Mouse (Mus musculus): ENCODE results near the gene Tnni3k. TPM values are rescaled to one million over a fixed set of nuclear protein-coding genes. Genes with fewer than 3 reads are reported as not detected.

The Tnni3k gene
- total RNA-seq (2023), result not detected

DNA sequence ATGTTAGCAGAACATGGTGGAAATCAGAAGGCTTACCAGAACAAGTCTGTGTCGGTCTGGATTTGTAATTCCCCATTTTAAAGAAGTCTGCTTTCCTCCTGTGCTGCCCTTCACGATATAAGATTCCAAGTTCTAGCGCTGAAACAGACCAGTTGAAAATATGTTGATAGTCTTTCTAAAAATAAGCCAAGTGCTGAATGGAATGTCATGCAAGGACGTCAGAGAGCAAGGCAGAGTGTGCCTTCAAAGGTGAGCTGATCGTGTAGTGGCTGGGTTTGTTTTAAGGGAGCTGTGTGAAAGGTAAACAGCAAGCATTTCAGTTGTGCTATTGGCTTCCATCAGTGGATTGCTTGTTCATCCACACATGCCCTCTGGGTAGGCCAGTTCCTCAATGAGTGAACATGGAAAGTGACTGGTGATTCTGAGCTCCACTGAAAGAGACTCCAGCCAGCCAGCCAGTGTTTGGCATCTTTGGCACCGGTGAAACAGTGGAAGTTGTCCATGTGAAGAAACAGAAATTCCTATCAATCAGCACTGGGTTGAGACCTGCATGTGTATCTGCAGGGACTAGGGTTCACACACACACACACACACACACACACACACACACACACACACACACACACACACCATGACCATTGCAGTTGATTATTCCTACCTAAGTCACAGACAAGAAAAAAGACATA, at the start of gene Tnni3k:
Gene Tnni3k (minus strand): TSS at position 177 of the 686 bp plus-strand sequence.

GRCm38 (mm10) chr3:155093116-155093956, 38.1 kb upstream of the Tnni3k start, which contains the start of the genes Fpgt and Lrriq3:
TSS of gene Fpgt (minus strand) at chr3:155093403.
TSS of gene Lrriq3 (plus strand) at chr3:155093434.

Other genes starting within 250 kb of the Tnni3k start
- gene Fpgt, start 38.0 kb upstream of the Tnni3k start, total RNA-seq (2023), result 21.2 TPM
- gene Lrriq3, start 38.0 kb upstream of the Tnni3k start, total RNA-seq (2023), result not detected

All from CD4-positive naive resting alpha-beta T cell, adult 57 days (primary cell).